Mouse (Mus musculus) leukemia stem cell, adult 10-12 weeks (primary cell): ENCODE data around the gene Fam71f2. TPM values are rescaled to one million over a fixed set of nuclear protein-coding genes. Genes with fewer than 3 reads are reported as not detected.

Experiments used
- polyA plus RNA-seq: library from polyadenylated mRNA; stranded (reverse); fragments of >175 nt; gene quantifications from 2 replicates; pipeline ENCODE4 v1.2.3, GENCODE M21; 2012; ENCODE audit warnings: low replicate concordance

Gene Fam71f2
- 0.30 TPM in 1 of 2 replicates, not detected in the other for polyA plus RNA-seq

GRCm38 (mm10) chr6:29279293-29279692 is at the start of gene Fam71f2:
Fam71f2 (plus strand) TSS chr6:29279593.

GRCm38 (mm10) chr6:29272312-29273072 is 6.9 kb upstream of the Fam71f2 start, which contains the start of gene Hilpda:
Hilpda (plus strand) TSS chr6:29272488.

GRCm38 (mm10) chr6:29318879-29319278 is 39.5 kb downstream of the Fam71f2 start, which contains the start of gene Fam71f1:
Fam71f1 (plus strand) TSS chr6:29319140.

Other genes starting within 250 kb of the Fam71f2 start
- 0.05 TPM in 1 of 2 replicates, not detected in the other for gene Lep, start 219.4 kb upstream of the Fam71f2 start, polyA plus RNA-seq
- 10.2 and 11.2 TPM in 2 replicates for gene Rbm28, start 114.6 kb upstream of the Fam71f2 start, polyA plus RNA-seq
- 0.07 TPM in 1 of 2 replicates, not detected in the other for gene Prrt4, start 100.0 kb upstream of the Fam71f2 start, polyA plus RNA-seq
- 136 and 211 TPM in 2 replicates for gene Impdh1, start 63.2 kb upstream of the Fam71f2 start, polyA plus RNA-seq
- 23.3 and 31.5 TPM in 2 replicates for gene Hilpda, start 7.1 kb upstream of the Fam71f2 start, polyA plus RNA-seq
- not detected in 2 replicates for gene Fam71f1, start 39.5 kb downstream of the Fam71f2 start, polyA plus RNA-seq
- gene Calu, start 68.5 kb downstream of the Fam71f2 start, polyA plus RNA-seq: 1.6 and 8.3 TPM in 2 replicates
- gene Opn1sw, start 108.9 kb downstream of the Fam71f2 start, polyA plus RNA-seq: not detected in 2 replicates
- gene Ccdc136, start 116.7 kb downstream of the Fam71f2 start, polyA plus RNA-seq: not detected in 2 replicates
- gene Flnc, start 153.7 kb downstream of the Fam71f2 start, polyA plus RNA-seq: not detected in 2 replicates
- 40.7 and 175 TPM in 2 replicates for gene Atp6v1f, start 188.1 kb downstream of the Fam71f2 start, polyA plus RNA-seq
- not detected in 2 replicates for gene Atp6v1fnb, start 191.8 kb downstream of the Fam71f2 start, polyA plus RNA-seq
- gene Kcp, start 228.4 kb downstream of the Fam71f2 start, polyA plus RNA-seq: 0.56 and 1.5 TPM in 2 replicates
- 30.4 and 53.8 TPM in 2 replicates for gene Irf5, start 247.0 kb downstream of the Fam71f2 start, polyA plus RNA-seq